Mouse (Mus musculus) embryonic fibroblast, embryonic 13.5 days (primary cell): ENCODE measurements around the gene Atf5.

ENCODE experiments used
- CTCF ChIP-seq: IDR thresholded peaks from 2 replicates; pipeline ENCODE4 v1.5.1; 2011; ENCODE audit warnings: mild to moderate bottlenecking, control low read depth, low read length, moderate library complexity, borderline replicate concordance; ENCODE audit not compliant: insufficient read depth
- POLR2A ChIP-seq: IDR thresholded peaks from 2 replicates; pipeline ENCODE4 v1.6.1; 2011; ENCODE audit warnings: low read depth, mild to moderate bottlenecking, control low read depth, low read length, moderate library complexity

GRCm38 (mm10) chr7:44780101-44780500 lies 36.4 kb downstream of the Atf5 start:
- TF ChIP-seq POLR2A (no peak), CTCF (no peak)
